8 mouse cellular contexts compared by ENCODE assay signal in the genomic region with DNA sequence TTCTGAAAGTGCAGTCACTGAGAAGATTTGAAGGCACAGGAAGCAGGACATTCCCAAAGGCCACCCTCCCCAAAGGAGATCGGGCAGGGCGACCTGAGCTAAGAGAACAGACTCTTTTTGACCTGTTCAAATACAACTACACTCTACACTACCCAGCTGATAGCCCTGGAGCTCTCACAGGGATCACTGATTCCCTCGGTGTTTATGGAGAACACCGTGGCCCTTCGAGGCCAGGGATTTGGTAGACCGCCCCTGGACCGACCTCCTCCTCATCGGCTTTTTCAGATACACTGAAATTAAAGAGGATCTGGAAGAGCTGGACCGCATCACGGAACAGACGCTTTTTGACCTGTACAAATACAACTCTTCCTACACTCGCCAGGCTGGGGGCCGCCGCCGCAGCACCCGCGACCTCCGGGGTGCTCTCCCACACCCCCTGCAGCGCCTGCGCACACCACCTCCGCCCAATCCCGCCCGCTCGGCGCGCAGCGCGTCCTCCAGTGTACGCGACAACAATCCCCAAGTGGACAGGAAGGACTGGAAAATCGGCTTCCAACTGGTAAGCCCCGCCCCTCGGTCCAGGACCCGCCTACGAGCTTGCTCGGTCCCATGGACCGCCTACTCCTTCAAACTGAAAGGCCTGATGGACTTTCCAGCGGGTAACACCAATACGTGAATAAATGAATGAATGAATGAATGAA. TPM values are rescaled to one million over a fixed set of nuclear protein-coding genes. Genes with fewer than 3 reads are reported as not detected.
DNase-seq lines count a peak whose midpoint lies in the region; ATAC-seq lines count a peak whose summit lies in the region.

No protein-coding gene starts in this region.

- H3K9ac ChIP-seq in hindbrain, embryonic 13.5 days = peak overlapping the region; percentile 71

- peak; percentile 80 for DNase-seq in ZHBTc4 (ENCODE audit: low read depth, low spot score)
- DNase-seq in cerebellum, postnatal 14 days = peak; percentile 52 to 70
- peak; percentile 57 to 62 for DNase-seq in frontal cortex, postnatal 36 days (ENCODE audit: low spot score in 2 of 2)
- DNase-seq in left cerebral cortex, adult 11 months (ENCODE audit: low spot score) = peak; percentile 41
- DNase-seq in lung, postnatal 14 days = peak; percentile 95
- DNase-seq in retina, adult 2 months (ENCODE audit: low read depth, low spot score) = peak; percentile 66
- peak; percentile 96 for DNase-seq in urinary bladder, postnatal 14 days (ENCODE audit: low spot score)

- H3K4me1 ChIP-seq in hindbrain, embryonic 13.5 days (replicated peaks) = peaks cover 9% of the 10 kb centered on the region

- no peak overlapping the region for H3K27ac ChIP-seq in hindbrain, embryonic 13.5 days

- no peaks in the 10 kb centered on the region for H3K36me3 ChIP-seq in hindbrain, embryonic 13.5 days

- no peaks in the 10 kb centered on the region for H3K9me3 ChIP-seq in hindbrain, embryonic 13.5 days

- 0 out of 2 replicates have a peak, but pooled peaks cover 3% of the 10 kb centered on the region for H3K27me3 ChIP-seq in hindbrain, embryonic 13.5 days

- ATAC-seq in hindbrain, embryonic 13.5 days (ENCODE audit: low FRiP score) = peak; percentile 91

- peak overlapping the region; percentile 51 for H3K4me3 ChIP-seq in hindbrain, embryonic 13.5 days

- under 1% methylated on average over 39 of the region's 39 CpGs for WGBS in hindbrain, embryonic 13.5 days

- peak overlapping the region; percentile 80 for H3K4me2 ChIP-seq in hindbrain, embryonic 13.5 days

RNA-seq across cellular contexts. Expression of gene Scnn1a, which starts 10.3 kb away (rescaled TPM):
- polyA plus RNA-seq in hindbrain, embryonic 13.5 days (2015; fragmentation: Nextera tagmentation; extraction: Ambion mirVana) = 0.29 and 0.31 TPM in 2 replicates

RNA-seq across cellular contexts. Expression of gene Ltbr, which starts 17.1 kb away (rescaled TPM):
- 13.5 and 15.2 TPM in 2 replicates for polyA plus RNA-seq in hindbrain, embryonic 13.5 days (2015; fragmentation: Nextera tagmentation; extraction: Ambion mirVana)

RNA-seq across cellular contexts. Expression of gene Tnfrsf1a, which starts 18.4 kb away (rescaled TPM):
- 15.1 and 15.7 TPM in 2 replicates for polyA plus RNA-seq in hindbrain, embryonic 13.5 days (2015; fragmentation: Nextera tagmentation; extraction: Ambion mirVana)

RNA-seq across cellular contexts. Expression of gene Tuba3a, which starts 44.9 kb away (rescaled TPM):
- not detected in 2 replicates for polyA plus RNA-seq in hindbrain, embryonic 13.5 days (2015; fragmentation: Nextera tagmentation; extraction: Ambion mirVana)

RNA-seq across cellular contexts. Expression of gene Plekhg6, which starts 49.8 kb away (rescaled TPM):
- 0.12 TPM in 2 replicates for polyA plus RNA-seq in hindbrain, embryonic 13.5 days (2015; fragmentation: Nextera tagmentation; extraction: Ambion mirVana)

Comparison
In these comparisons a context has a peak if more than half of its experiments do, and no peak if none do; other contexts are left out.
1. DNase-seq: peak in every context shown above with its lines; median percentile 96 in urinary bladder, postnatal 14 days; 95 in lung, postnatal 14 days; 80 in ZHBTc4; 66 in retina, adult 2 months; 61 in cerebellum, postnatal 14 days; 60 in frontal cortex, postnatal 36 days; 41 in left cerebral cortex, adult 11 months.